Mouse (Mus musculus) forebrain, embryonic 15.5 days (tissue): ENCODE measurements around the gene Ctr9. TPM values are rescaled to one million over a fixed set of nuclear protein-coding genes. Genes with fewer than 3 reads are reported as not detected.

Experiments used
- ATAC-seq: fragments of 200-750 bp; cut with Nextera tagmentation; replicated peaks from 2 replicates; pipeline ENCODE4 v1.8.0; 2017; ENCODE audit warnings: mild to moderate bottlenecking, moderate TSS enrichment, moderate library complexity
- H3K27ac ChIP-seq: fragments of 300-500 bp; sonication (generic); replicated peaks from 2 replicates; pipeline ENCODE4 v1.5.1; 2015; ENCODE audit warnings: mild to moderate bottlenecking, inconsistent platforms
- H3K27me3 ChIP-seq: fragments of 300-500 bp; sonication (generic); 2 replicates; pipeline ENCODE4 v1.6.1; 2015; ENCODE audit warnings: inconsistent platforms
- H3K36me3 ChIP-seq: fragments of 300-500 bp; sonication (generic); 2 replicates; pipeline ENCODE4 v1.6.1; 2015; ENCODE audit warnings: mild to moderate bottlenecking, inconsistent platforms
- H3K4me1 ChIP-seq: fragments of 300-500 bp; sonication (generic); 2 replicates; pipeline ENCODE4 v1.6.1; 2015; ENCODE audit warnings: inconsistent platforms
- H3K4me2 ChIP-seq: fragments of 300-500 bp; sonication (generic); replicated peaks from 2 replicates; pipeline ENCODE4 v1.6.1; 2015; ENCODE audit warnings: mild to moderate bottlenecking, inconsistent platforms
- H3K4me3 ChIP-seq: fragments of 300-500 bp; sonication (generic); 2 replicates; pipeline ENCODE4 v1.5.1; 2015; ENCODE audit warnings: mild to moderate bottlenecking, inconsistent platforms
- H3K9ac ChIP-seq: fragments of 300-500 bp; sonication (generic); replicated peaks from 2 replicates; pipeline ENCODE4 v1.6.1; 2015; ENCODE audit warnings: mild to moderate bottlenecking, inconsistent platforms
- H3K9me3 ChIP-seq: fragments of 300-500 bp; sonication (generic); 2 replicates; pipeline ENCODE4 v1.6.1; 2016; ENCODE audit warnings: inconsistent platforms
- WGBS: fragments of 180-500 bp; shearing (Covaris S2); methylation state at CpG from one replicate; pipeline ENCODE4 v1.1.7; 2015; ENCODE audit warnings: mixed read lengths; 5-methylcytosine and 5-hydroxymethylcytosine counted together
- polyA plus RNA-seq: library from polyadenylated mRNA; unstranded; fragments of >200 nt; fragmentation: Nextera tagmentation; extraction: Ambion mirVana; gene quantifications from 2 replicates; pipeline ENCODE4 v1.2.1, GENCODE M21; 2015

Ctr9 gene
- polyA plus RNA-seq, 1 experiment from 2014 or later: 80.6 TPM

- Histone ChIP-seq H3K9me3 (no peaks in the 10 kb centered on the region), H3K4me1 (no peaks in the 10 kb centered on the region), H3K36me3 (peaks cover 54% of the 10 kb centered on the region), H3K4me3 (no peak overlapping the region), H3K4me2 (no peak overlapping the region), H3K27ac (no peak overlapping the region), H3K9ac (no peak overlapping the region), H3K27me3 (no peaks in the 10 kb centered on the region)
- ATAC-seq: no peak
- 76% methylated on average over 3 of the region's 3 CpGs for WGBS
Measured at GRCm38 (mm10) chr7:111055984-111056657, 27.4 kb downstream of the Ctr9 start.

DNA sequence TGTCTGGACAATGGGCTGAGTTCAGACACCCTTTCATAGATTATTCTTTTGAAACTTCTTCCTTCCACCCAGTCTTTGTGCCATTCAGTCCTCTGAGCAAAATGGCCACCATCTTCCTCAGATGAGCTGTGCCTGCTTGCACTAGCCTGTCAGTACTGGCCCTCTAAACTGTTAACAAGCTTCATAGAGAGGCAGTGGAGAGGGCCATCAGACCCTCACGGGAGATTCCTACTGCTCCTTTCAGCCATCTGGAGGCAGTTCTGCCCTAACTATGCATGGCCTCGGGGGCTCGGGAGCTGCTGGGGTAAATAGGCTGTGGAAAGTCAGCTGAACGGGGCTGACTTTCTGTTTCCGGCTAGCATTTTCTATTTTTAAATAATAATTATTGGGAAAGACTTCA lies 30.8 kb downstream of the Ctr9 start:
- no peak overlapping the region for H3K27ac ChIP-seq
- H3K9ac ChIP-seq: no peak overlapping the region
- H3K4me3 ChIP-seq: no peak overlapping the region
- no peaks in the 10 kb centered on the region for H3K27me3 ChIP-seq
- WGBS: 68% methylated on average over 5 of the region's 5 CpGs
- H3K9me3 ChIP-seq: no peaks in the 10 kb centered on the region
- peaks cover 20% of the 10 kb centered on the region for H3K36me3 ChIP-seq
- H3K4me1 ChIP-seq: no peaks in the 10 kb centered on the region
- H3K4me2 ChIP-seq: no peak overlapping the region
- no peak for ATAC-seq

DNA sequence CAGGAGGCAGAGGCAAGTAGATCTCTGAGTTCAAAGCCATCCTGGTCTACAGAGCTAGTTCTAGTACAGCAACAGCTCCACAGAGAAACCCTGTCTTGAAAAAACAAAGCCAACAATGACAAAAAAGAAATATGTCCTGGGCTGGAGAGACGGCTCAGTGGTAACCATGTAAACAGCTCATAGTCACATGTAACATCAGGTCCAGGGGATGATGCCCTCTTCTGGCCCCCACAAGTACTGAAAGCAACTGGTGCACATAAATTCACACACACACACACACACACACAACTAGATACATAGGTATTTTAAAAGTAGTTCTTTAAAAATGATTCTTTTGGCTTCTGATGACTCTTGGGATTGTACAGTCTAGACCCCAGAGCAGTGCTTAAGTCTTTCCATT lies 34.2 kb downstream of the Ctr9 start:
- no peaks in the 10 kb centered on the region for H3K4me1 ChIP-seq
- peaks cover 4% of the 10 kb centered on the region for H3K9me3 ChIP-seq
- no peak for ATAC-seq
- H3K27me3 ChIP-seq: no peaks in the 10 kb centered on the region
- H3K4me2 ChIP-seq: no peak overlapping the region
- H3K4me3 ChIP-seq: no peak overlapping the region
- H3K9ac ChIP-seq: no peak overlapping the region
- H3K27ac ChIP-seq: no peak overlapping the region
- peaks cover 6% of the 10 kb centered on the region for H3K36me3 ChIP-seq
- WGBS: 90% methylated on average over 1 of the region's 1 CpGs

DNA sequence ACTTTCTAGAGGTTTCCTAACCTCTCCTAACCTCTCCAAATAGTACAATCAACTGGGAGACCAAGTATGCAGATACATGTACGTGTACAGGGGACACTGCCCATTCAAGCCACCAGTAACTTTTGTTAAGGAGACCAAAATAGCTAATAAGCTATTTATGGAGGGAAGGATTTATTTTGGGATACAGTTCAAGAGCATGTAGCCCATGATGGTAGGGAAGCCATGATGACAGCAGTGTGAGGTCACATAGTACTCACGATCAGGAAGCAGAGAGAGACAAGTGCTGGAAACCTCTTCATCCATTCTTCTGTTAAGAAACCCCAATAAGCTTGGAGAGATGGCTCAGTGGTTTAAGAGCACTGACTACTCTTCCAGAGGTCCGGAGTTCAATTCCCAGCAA lies 39.4 kb downstream of the Ctr9 start:
- ATAC-seq: no peak
- peaks cover 8% of the 10 kb centered on the region for H3K9me3 ChIP-seq
- H3K4me3 ChIP-seq: no peak overlapping the region
- H3K4me2 ChIP-seq: no peak overlapping the region
- H3K4me1 ChIP-seq: no peaks in the 10 kb centered on the region
- peaks cover 56% of the 10 kb centered on the region for H3K36me3 ChIP-seq
- H3K27ac ChIP-seq: no peak overlapping the region
- no peaks in the 10 kb centered on the region for H3K27me3 ChIP-seq
- 98% methylated on average over 3 of the region's 3 CpGs for WGBS
- no peak overlapping the region for H3K9ac ChIP-seq

DNA sequence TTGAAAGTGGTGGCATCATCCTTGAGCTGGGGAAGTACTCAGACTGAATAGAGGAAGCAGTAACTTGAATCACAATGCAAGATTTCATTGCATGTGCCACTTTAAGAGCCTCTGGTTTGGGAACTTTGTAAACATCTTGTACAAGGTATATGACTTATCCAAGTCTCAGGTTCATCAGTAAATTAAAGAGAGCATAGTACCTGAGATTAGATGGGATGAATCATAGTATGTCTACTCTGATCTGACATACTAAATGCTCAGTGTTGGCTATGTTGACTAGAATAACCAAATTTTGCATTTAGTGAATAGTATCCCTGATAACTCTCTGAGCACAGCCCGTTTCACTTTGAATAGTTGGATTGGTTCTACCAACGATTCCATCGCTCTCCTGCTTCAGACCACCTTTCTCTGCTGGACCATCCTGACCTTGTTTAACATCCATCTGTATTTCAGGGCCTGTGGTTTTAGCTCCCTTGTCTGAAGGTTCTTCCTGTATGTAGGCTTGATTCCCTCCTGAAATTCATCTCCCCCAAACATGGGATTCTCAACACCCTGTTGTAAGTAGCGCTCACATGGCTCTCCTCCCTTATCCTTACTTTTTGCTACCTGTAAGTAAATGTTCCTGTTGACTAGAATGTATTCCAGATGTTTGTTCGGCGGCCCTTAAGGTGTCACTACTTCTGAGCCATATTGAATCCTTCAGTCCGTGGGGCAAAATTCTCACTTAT lies 40.9 kb downstream of the Ctr9 start:
- Histone ChIP-seq H3K27ac (no peak overlapping the region), H3K27me3 (no peaks in the 10 kb centered on the region), H3K4me3 (no peak overlapping the region), H3K36me3 (peaks cover 70% of the 10 kb centered on the region), H3K4me2 (no peak overlapping the region), H3K9me3 (peaks cover 8% of the 10 kb centered on the region), H3K9ac (no peak overlapping the region), H3K4me1 (peaks cover 4% of the 10 kb centered on the region)
- WGBS: 94% methylated on average over 7 of the region's 7 CpGs
- 0 out of 2 replicates have a peak, but pooled peaks have one; percentile 32 for ATAC-seq

DNA sequence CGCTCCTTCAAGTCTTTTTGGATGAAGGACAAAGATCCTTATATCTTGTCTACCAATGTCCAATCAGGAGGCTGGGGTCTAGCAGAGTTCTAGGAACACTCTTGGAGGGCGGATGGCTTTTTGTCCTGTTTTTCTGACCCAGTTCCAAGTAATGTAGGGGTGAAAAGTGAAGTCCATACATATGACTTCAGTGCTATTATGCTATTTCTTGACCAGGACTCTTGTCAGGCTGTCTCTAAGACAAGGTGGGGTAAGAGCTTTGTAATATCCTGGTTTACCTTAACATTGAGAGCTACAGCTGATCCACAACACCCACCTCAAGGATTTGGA lies 41.4 kb downstream of the Ctr9 start:
- Histone ChIP-seq H3K4me3 (no peak overlapping the region), H3K9me3 (peaks cover 8% of the 10 kb centered on the region), H3K27me3 (no peaks in the 10 kb centered on the region), H3K4me1 (peaks cover 4% of the 10 kb centered on the region), H3K9ac (no peak overlapping the region), H3K4me2 (no peak overlapping the region), H3K27ac (no peak overlapping the region), H3K36me3 (peaks cover 75% of the 10 kb centered on the region)
- peak; percentile 31; the same call in 1 of the 2 replicates for ATAC-seq
- 98% methylated on average over 2 of the region's 2 CpGs for WGBS

DNA sequence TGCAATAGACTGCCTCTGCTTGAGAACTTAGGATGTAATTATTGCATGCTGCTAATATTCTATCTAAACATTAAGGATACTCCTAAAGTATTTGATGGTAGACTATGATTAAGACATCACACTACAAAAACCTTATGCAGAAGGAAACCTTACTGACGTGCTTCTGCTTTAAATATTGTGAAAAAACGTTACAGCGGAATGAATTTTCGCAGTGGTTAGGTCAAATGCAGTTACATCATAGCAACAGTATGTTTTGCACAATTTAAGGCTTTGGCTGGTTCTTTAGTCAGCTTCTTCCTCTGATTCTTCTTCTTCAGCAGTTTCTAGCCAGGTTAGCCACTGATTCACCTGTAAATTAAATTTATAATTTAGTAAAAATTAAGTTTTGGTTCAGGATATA lies 43.7 kb downstream of the Ctr9 start:
- H3K4me3 ChIP-seq: no peak overlapping the region
- peaks cover 95% of the 10 kb centered on the region for H3K36me3 ChIP-seq
- H3K4me1 ChIP-seq: peaks cover 12% of the 10 kb centered on the region
- no peak overlapping the region for H3K9ac ChIP-seq
- H3K4me2 ChIP-seq: no peak overlapping the region
- WGBS: 96% methylated on average over 4 of the region's 4 CpGs
- peaks cover 8% of the 10 kb centered on the region for H3K9me3 ChIP-seq
- no peak overlapping the region for H3K27ac ChIP-seq
- ATAC-seq: no peak
- no peaks in the 10 kb centered on the region for H3K27me3 ChIP-seq

DNA sequence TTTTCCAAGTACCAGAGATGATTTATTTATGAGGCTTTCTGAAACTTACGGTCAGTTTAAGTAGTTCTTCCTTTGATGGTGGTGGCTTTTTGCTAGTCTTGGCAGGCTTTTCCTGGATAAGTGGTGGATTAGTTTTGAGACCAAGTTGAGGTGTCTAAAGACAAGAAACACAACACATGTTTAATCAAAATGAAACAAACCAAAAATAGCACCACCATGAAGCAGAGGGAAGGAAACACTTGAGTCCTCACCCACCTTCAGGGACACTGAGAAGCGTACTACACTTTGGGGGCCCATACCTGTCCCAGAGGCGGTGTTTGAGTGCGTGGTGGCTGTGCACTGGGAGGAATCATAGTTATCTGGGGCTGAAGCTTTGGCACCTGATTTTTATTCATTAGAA lies 46.5 kb downstream of the Ctr9 start:
- no peak for ATAC-seq
- no peak overlapping the region for H3K9ac ChIP-seq
- peaks cover 34% of the 10 kb centered on the region for H3K4me1 ChIP-seq
- H3K36me3 ChIP-seq: peaks cover 93% of the 10 kb centered on the region
- H3K4me3 ChIP-seq: no peak overlapping the region
- no peaks in the 10 kb centered on the region for H3K27me3 ChIP-seq
- H3K9me3 ChIP-seq: no peaks in the 10 kb centered on the region
- no peak overlapping the region for H3K27ac ChIP-seq
- no peak overlapping the region for H3K4me2 ChIP-seq
- 96% methylated on average over 4 of the region's 4 CpGs for WGBS

DNA sequence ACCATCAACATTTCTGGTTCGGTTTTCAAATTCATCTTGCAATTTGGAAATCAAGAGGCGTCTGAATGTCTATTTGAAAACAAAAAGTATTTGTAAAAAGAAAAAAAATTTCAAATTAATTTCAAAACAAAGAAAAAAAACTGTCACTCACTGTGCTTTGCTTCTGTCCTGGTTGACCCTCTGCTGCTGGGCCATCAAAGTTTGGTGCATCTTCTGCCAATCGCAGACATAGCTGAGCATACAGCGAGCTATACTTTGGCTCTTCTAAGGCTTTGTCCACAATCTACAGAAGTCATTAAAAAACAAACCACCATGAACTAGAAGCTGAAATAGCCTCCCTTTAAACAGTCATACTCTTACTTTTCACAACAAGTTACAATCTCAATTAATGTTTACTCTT lies 49.5 kb downstream of the Ctr9 start:
- Histone ChIP-seq H3K27ac (no peak overlapping the region), H3K4me3 (no peak overlapping the region), H3K36me3 (peaks cover 75% of the 10 kb centered on the region), H3K9me3 (no peaks in the 10 kb centered on the region), H3K27me3 (no peaks in the 10 kb centered on the region), H3K4me2 (no peak overlapping the region), H3K4me1 (peaks cover 44% of the 10 kb centered on the region), H3K9ac (no peak overlapping the region)
- no peak for ATAC-seq
- WGBS: 95% methylated on average over 4 of the region's 4 CpGs

GRCm38 (mm10) chr7:111080026-111080425 lies 51.3 kb downstream of the Ctr9 start:
- no peak overlapping the region for H3K4me3 ChIP-seq
- no peaks in the 10 kb centered on the region for H3K27me3 ChIP-seq
- H3K4me2 ChIP-seq: 0 out of 2 replicates have a peak overlapping the region, but pooled peaks have one; percentile 61

DNA sequence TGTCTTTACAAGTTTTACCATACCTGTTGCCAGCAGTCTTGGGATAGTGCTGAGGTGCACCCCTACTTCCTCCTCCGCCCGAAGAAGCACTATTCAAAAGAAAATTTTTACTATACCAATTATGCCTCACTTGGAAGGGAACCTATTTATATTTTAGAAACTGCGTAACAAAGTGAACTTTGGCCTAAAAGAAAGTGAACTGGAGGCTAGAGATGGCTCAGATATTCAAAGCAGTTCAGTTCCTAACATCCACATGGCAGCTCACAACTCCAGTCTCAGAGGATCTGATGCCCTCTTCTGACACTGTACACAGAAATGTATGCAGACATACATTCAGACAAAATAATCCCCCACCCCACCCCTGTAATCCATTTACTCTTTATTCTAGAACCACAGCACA lies 52.1 kb downstream of the Ctr9 start:
- peaks cover 52% of the 10 kb centered on the region for H3K36me3 ChIP-seq
- no peak for ATAC-seq

More at GRCm38 (mm10) chr7:111080026-111080425, 51.3 kb downstream of the Ctr9 start:
- no peak overlapping the region for H3K27ac ChIP-seq
- H3K4me1 ChIP-seq: peaks cover 46% of the 10 kb centered on the region
- no peak overlapping the region for H3K9ac ChIP-seq
- ATAC-seq: no peak
- 84% methylated on average over 8 of the region's 8 CpGs for WGBS
- peaks cover 58% of the 10 kb centered on the region for H3K36me3 ChIP-seq
- no peaks in the 10 kb centered on the region for H3K9me3 ChIP-seq

GRCm38 (mm10) chr7:111082043-111082821 lies 53.5 kb downstream of the Ctr9 start:
- Histone ChIP-seq H3K9me3 (no peaks in the 10 kb centered on the region), H3K4me3 (peak overlapping the region; percentile 82), H3K27ac (peak overlapping the region; percentile 99), H3K36me3 (peaks cover 38% of the 10 kb centered on the region), H3K9ac (peak overlapping the region; percentile 99), H3K4me1 (peaks cover 40% of the 10 kb centered on the region), H3K27me3 (no peaks in the 10 kb centered on the region), H3K4me2 (peak overlapping the region; percentile 61)
- under 1% methylated on average over 82 of the region's 83 CpGs for WGBS
- peak; percentile 73 for ATAC-seq

More for the DNA sequence above, 52.1 kb downstream of the Ctr9 start:
- no peak overlapping the region for H3K9ac ChIP-seq
- WGBS: 91% methylated on average over 3 of the region's 3 CpGs
- peaks cover 46% of the 10 kb centered on the region for H3K4me1 ChIP-seq
- H3K27me3 ChIP-seq: no peaks in the 10 kb centered on the region
- H3K9me3 ChIP-seq: no peaks in the 10 kb centered on the region
- H3K4me3 ChIP-seq: peak overlapping the region; percentile 82
- H3K4me2 ChIP-seq: peak overlapping the region; percentile 61
- H3K27ac ChIP-seq: no peak overlapping the region
